Mouse (Mus musculus) CH12.LX (cell line): ENCODE measurements around the gene Fgfr2. TPM values are rescaled to one million over a fixed set of nuclear protein-coding genes. Genes with fewer than 3 reads are reported as not detected.
A peak's percentile ranks its signal among the peaks of the same experiment; 100 is the strongest.

ENCODE experiments used
- DNase-seq: peaks from one replicate; pipeline ENCODE4 v3.0.0-alpha.2; 2013; ENCODE audit errors: extremely low read depth
- H3K27ac ChIP-seq: 2 replicates; pipeline ENCODE4 v1.5.1; 2012; ENCODE audit warnings: low read depth, mild to moderate bottlenecking, control low read depth, moderate library complexity; ENCODE audit not compliant: insufficient read depth
- H3K27me3 ChIP-seq: replicated peaks from 2 replicates; pipeline ENCODE3; 2012; ENCODE audit warnings: inconsistent platforms
- H3K36me3 ChIP-seq, 2 experiments: replicated peaks in 1 of 2; 2 replicates each; pipeline versions ENCODE3 to v1.6.1; 2012; ENCODE audit warnings: inconsistent platforms in 1 of 2, low read length in 1 of 2, mild to moderate bottlenecking in 1 of 2, mixed read lengths in 1 of 2, moderate library complexity in 1 of 2; ENCODE audit not compliant: control insufficient read depth in 1 of 2, insufficient read depth in 1 of 2
- H3K4me1 ChIP-seq, 2 experiments: 2 replicates each; pipeline ENCODE4 v1.6.1; 2012; ENCODE audit warnings: inconsistent platforms in 1 of 2, moderate library complexity in 1 of 2; ENCODE audit not compliant: insufficient read depth in 2 of 2, control insufficient read depth in 1 of 2
- H3K4me2 ChIP-seq: 2 replicates; pipeline ENCODE4 v1.6.1; 2012; ENCODE audit warnings: low read depth, mild to moderate bottlenecking, control low read depth; ENCODE audit not compliant: poor library complexity, insufficient read depth, severe bottlenecking
- H3K4me3 ChIP-seq, 3 experiments: fragments of 150-350 bp in 1 of 3; sonication (generic) in 1 of 3; replicated peaks in 1 of 3; 2 replicates each; pipeline versions ENCODE3 to v1.5.1; 2011 to 2012; ENCODE audit warnings: low read depth in 2 of 3, low read length in 2 of 3, mild to moderate bottlenecking in 2 of 3, moderate library complexity in 2 of 3, control low read depth in 1 of 3, improper control_type of control experiment in 1 of 3, inconsistent platforms in 1 of 3, mixed read lengths in 1 of 3; ENCODE audit not compliant: poor library complexity in 1 of 3
- H3K79me2 ChIP-seq: replicated peaks from 2 replicates; pipeline ENCODE4 v1.6.1; 2012; ENCODE audit warnings: mild to moderate bottlenecking, moderate library complexity; ENCODE audit not compliant: control insufficient read depth, poor library complexity, insufficient read depth, severe bottlenecking; ENCODE audit errors: extremely low read depth
- H3K9ac ChIP-seq: 2 replicates; pipeline ENCODE4 v1.6.1; 2012; ENCODE audit warnings: low read depth, mild to moderate bottlenecking, control low read depth, moderate library complexity; ENCODE audit not compliant: insufficient read depth
- H3K9me3 ChIP-seq: replicated peaks from 2 replicates; pipeline ENCODE3; 2012; ENCODE audit warnings: low read length, inconsistent platforms, mixed read lengths
- BHLHE40 ChIP-seq: IDR thresholded peaks from 2 replicates; pipeline ENCODE4 v1.6.1; 2011; ENCODE audit warnings: mild to moderate bottlenecking, low read depth, low read length, improper control_type of control experiment
- CTCF ChIP-seq, 2 experiments: IDR thresholded peaks in 1 of 2; conservative IDR thresholded peaks in 1 of 2; 2 replicates each; pipeline ENCODE4 v1.5.1; 2011 to 2012; ENCODE audit warnings: low read depth in 2 of 2, low read length in 2 of 2, improper control_type of control experiment in 1 of 2, inconsistent platforms in 1 of 2, mild to moderate bottlenecking in 1 of 2, moderate library complexity in 1 of 2
- ELF1 ChIP-seq: IDR thresholded peaks from 2 replicates; pipeline ENCODE4 v1.6.1; 2014; ENCODE audit warnings: low read depth, mild to moderate bottlenecking, inconsistent platforms, low read length, improper control_type of control experiment
- HCFC1 ChIP-seq: IDR thresholded peaks from 2 replicates; pipeline ENCODE4 v1.6.1; 2012; ENCODE audit warnings: low read depth, mild to moderate bottlenecking, inconsistent platforms, low read length, improper control_type of control experiment
- JUND ChIP-seq: conservative IDR thresholded peaks from 2 replicates; pipeline ENCODE4 v1.6.1; 2011; ENCODE audit warnings: low read depth, low read length, improper control_type of control experiment
- MAFK ChIP-seq: IDR thresholded peaks from 2 replicates; pipeline ENCODE4 v1.6.1; 2011; ENCODE audit warnings: low read length, improper control_type of control experiment; ENCODE audit not compliant: insufficient replicate concordance
- MAZ ChIP-seq: IDR thresholded peaks from 2 replicates; pipeline ENCODE4 v1.6.1; 2012; ENCODE audit warnings: low read depth, mild to moderate bottlenecking, inconsistent platforms, low read length, improper control_type of control experiment, moderate library complexity
- MEF2A ChIP-seq: IDR thresholded peaks from 2 replicates; pipeline ENCODE4 v1.6.1; 2014; ENCODE audit warnings: low read depth, mild to moderate bottlenecking, inconsistent platforms, low read length, improper control_type of control experiment, borderline replicate concordance
- MXI1 ChIP-seq: IDR thresholded peaks from 2 replicates; pipeline ENCODE4 v1.6.1; 2011; ENCODE audit warnings: mild to moderate bottlenecking, low read depth, low read length, improper control_type of control experiment
- MYC ChIP-seq: IDR thresholded peaks from 2 replicates; pipeline ENCODE4 v1.6.1; 2011; ENCODE audit warnings: low read depth, mild to moderate bottlenecking, improper control_type of control experiment, low read length
- NELFE ChIP-seq: IDR thresholded peaks from 2 replicates; pipeline ENCODE4 v1.6.1; 2011; ENCODE audit warnings: low read depth, low read length, improper control_type of control experiment
- NRF1 ChIP-seq: IDR thresholded peaks from 2 replicates; pipeline ENCODE4 v1.6.1; 2014; ENCODE audit warnings: low read depth, mild to moderate bottlenecking, inconsistent platforms, low read length, improper control_type of control experiment, moderate library complexity
- POLR2A ChIP-seq: IDR thresholded peaks from 2 replicates; pipeline ENCODE4 v1.6.1; 2011; ENCODE audit warnings: low read depth, mild to moderate bottlenecking, improper control_type of control experiment, low read length
- RAD21 ChIP-seq: IDR thresholded peaks from 2 replicates; pipeline ENCODE4 v1.6.1; 2011; ENCODE audit warnings: low read depth, mild to moderate bottlenecking, low read length, improper control_type of control experiment, moderate library complexity
- SMC3 ChIP-seq: IDR thresholded peaks from 2 replicates; pipeline ENCODE4 v1.6.1; 2011; ENCODE audit warnings: low read depth, low read length, improper control_type of control experiment
- TBP ChIP-seq: conservative IDR thresholded peaks from 2 replicates; pipeline ENCODE4 v1.6.1; 2011; ENCODE audit warnings: low read depth, low read length, improper control_type of control experiment
- TCF12 ChIP-seq: IDR thresholded peaks from 2 replicates; pipeline ENCODE4 v1.6.1; 2014; ENCODE audit warnings: low read depth, mild to moderate bottlenecking, inconsistent platforms, low read length, improper control_type of control experiment
- UBTF ChIP-seq: IDR thresholded peaks from 2 replicates; pipeline ENCODE4 v1.6.1; 2012; ENCODE audit warnings: low read depth, mild to moderate bottlenecking, inconsistent platforms, low read length, improper control_type of control experiment, moderate library complexity
- USF1 ChIP-seq: IDR thresholded peaks from 2 replicates; pipeline ENCODE4 v1.6.1; 2014; ENCODE audit warnings: low read depth, mild to moderate bottlenecking, inconsistent platforms, low read length, improper control_type of control experiment
- ZKSCAN1 ChIP-seq: IDR thresholded peaks from 2 replicates; pipeline ENCODE4 v1.6.1; 2012; ENCODE audit warnings: low read depth, inconsistent platforms, low read length, improper control_type of control experiment, borderline replicate concordance
- ZMIZ1 ChIP-seq: IDR thresholded peaks from 2 replicates; pipeline ENCODE4 v1.6.1; 2012; ENCODE audit warnings: low read depth, mild to moderate bottlenecking, inconsistent platforms, low read length, improper control_type of control experiment
- dilution Hi-C: fragments of 300-500 bp; cut with MboI; formaldehyde crosslinking; loops from 2 replicates; pipeline ENCODE4 v1.14.3; 2020; ENCODE audit warnings: low sequenced_read_pairs; ENCODE audit not compliant: extremely low pct_unique_long_range_greater_than_20kb, extremely low pct_ligation_motif_present
- in situ Hi-C: fragments of 300-500 bp; cut with MboI; formaldehyde crosslinking; loops from 3 replicates; pipeline ENCODE4 v1.14.3; 2019; ENCODE audit warnings: low sequenced_read_pairs, low pct_ligation_motif_present, low pct_unique_long_range_greater_than_20kb, mixed read lengths
- polyA plus RNA-seq: library from polyadenylated mRNA; unstranded; fragments of >175 nt; gene quantifications from 2 replicates; pipeline ENCODE4 v1.2.1, GENCODE M21; 2012; ENCODE audit warnings: low read depth; ENCODE audit not compliant: insufficient read length
- total RNA-seq, 2 experiments: library from RNA; depleted of rRNA; stranded (reverse); fragments of 300-350 nt in 1 of 2; fragments of >200 nt in 1 of 2; gene quantifications; 2 replicates each; pipeline ENCODE4 v1.2.3; 2012 to 2014

Fgfr2 gene
- total and polyA plus RNA-seq, 3 experiments: not detected

- peaks cover 0 to 16% of the 10 kb centered on the region in 2 experiments for H3K36me3 ChIP-seq
- H3K27ac ChIP-seq: peak within 1 kb of the TSS; percentile 34; the same call in 1 of the 2 replicates
- H3K27me3 ChIP-seq: peaks cover 7% of the 10 kb centered on the region
- H3K79me2 ChIP-seq: no peaks in the 10 kb centered on the region
- H3K4me2 ChIP-seq: peak within 1 kb of the TSS; percentile 55
- H3K4me3 ChIP-seq: peak within 1 kb of the TSS; percentile 61 to 88 (median 79)
- DNase-seq: peak; percentile 83
- no peaks in the 10 kb centered on the region for H3K9me3 ChIP-seq
- in situ Hi-C loops: no loop called here
- peak within 1 kb of the TSS; percentile 70 for H3K9ac ChIP-seq
- dilution Hi-C loops: no loop called here
- peaks cover 2 to 15% of the 10 kb centered on the region in 2 experiments; a peak in 3 of 4 replicates for H3K4me1 ChIP-seq
- TF ChIP-seq ZMIZ1 (peak; percentile 67; the same call in 1 of the 2 replicates), TCF12 (peak; percentile 79; the same call in 1 of the 2 replicates), SMC3 (peak; percentile 58), MXI1 (peak; percentile 59), MYC (peak; percentile 16; the same call in 1 of the 2 replicates), NRF1 (peak; percentile 97), BHLHE40 (peak; percentile 46; the same call in 1 of the 2 replicates), CTCF (conservative IDR thresholded peaks at IDR 0.05 in 1 of 2, IDR thresholded peaks at IDR 0.05 in 1 of 2; ENCODE audit: low read depth in 2 of 2, low read length in 2 of 2) (peak; percentile 19 to 80; a peak in 2 of 4 replicates), MEF2A (no peak), RAD21 (no peak; the same call in 1 of the 2 replicates), ELF1 (0 out of 2 replicates have a peak, but pooled peaks have one; percentile 29), USF1 (no peak), ZKSCAN1 (no peak), POLR2A (peak; percentile 95), NELFE (peak; percentile 92), UBTF (peak; percentile 90), HCFC1 (peak; percentile 64), MAFK (no peak), TBP (peak; percentile 54; the same call in 1 of the 2 replicates)
Observed at GRCm38 (mm10) chr7:131370648-131371469, 1752.3 kb downstream of the Fgfr2 start, which contains the start of gene Pstk. Gene Pstk (plus strand): TSS chr7:131371141.

- no peak overlapping the region for H3K4me3 ChIP-seq
- peaks cover 3 to 12% of the 10 kb centered on the region in 2 experiments for H3K4me1 ChIP-seq
- H3K9ac ChIP-seq: no peak overlapping the region
- H3K27me3 ChIP-seq: peaks cover 7% of the 10 kb centered on the region
- H3K36me3 ChIP-seq: peaks cover 0 to 6% of the 10 kb centered on the region in 2 experiments
- dilution Hi-C loops: no loop called here
- no peak for DNase-seq
- no peak overlapping the region for H3K4me2 ChIP-seq
- TF ChIP-seq MAZ (no peak), JUND (no peak), ZKSCAN1 (no peak)
- H3K27ac ChIP-seq: no peak overlapping the region
- H3K79me2 ChIP-seq: peaks cover 10% of the 10 kb centered on the region
- in situ Hi-C loops: no loop called here
- no peaks in the 10 kb centered on the region for H3K9me3 ChIP-seq
Observed at GRCm38 (mm10) chr7:131364131-131364530, 1759.0 kb downstream of the Fgfr2 start.
